Mouse (Mus musculus): ENCODE results near the gene Serp2.
A peak's percentile ranks its signal among the peaks of the same experiment; 100 is the strongest.

Serp2 gene

DNA sequence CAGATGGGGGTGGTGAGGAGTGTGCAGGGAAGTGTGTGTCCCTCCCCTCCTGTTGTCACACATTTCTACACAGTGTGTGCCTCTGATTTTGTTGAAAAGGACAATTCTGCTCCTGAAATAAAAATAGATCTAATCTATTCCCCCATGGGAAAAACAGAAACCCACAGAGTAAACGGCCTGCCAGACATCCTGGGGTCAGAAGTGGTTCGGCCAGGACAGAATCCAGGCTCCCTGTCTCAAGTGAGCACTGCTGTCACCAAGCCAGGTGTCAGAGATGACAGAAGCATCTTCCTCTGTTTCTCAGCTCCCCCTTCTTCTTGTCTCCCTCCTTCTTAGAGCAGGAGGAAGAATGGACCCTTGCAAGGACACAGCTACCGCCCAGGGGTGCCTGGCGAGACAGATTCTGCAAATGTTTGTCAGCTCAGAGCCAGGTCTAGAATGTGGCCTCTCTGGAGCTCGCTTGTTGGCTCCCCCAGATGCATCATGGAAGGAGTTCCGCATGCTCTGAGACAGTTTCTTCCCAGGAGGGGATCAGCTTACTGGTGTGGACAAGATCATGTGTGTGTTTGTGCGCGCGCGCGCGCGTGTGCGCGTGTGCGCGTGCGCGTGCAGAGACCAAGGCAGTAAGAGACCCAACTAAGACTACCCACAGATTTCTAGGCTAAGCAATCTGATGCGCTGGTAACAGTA lies 29.5 kb downstream of the Serp2 start:
- no peak for DNase-seq (ENCODE audit: low spot score in 2 of 2)

DNA sequence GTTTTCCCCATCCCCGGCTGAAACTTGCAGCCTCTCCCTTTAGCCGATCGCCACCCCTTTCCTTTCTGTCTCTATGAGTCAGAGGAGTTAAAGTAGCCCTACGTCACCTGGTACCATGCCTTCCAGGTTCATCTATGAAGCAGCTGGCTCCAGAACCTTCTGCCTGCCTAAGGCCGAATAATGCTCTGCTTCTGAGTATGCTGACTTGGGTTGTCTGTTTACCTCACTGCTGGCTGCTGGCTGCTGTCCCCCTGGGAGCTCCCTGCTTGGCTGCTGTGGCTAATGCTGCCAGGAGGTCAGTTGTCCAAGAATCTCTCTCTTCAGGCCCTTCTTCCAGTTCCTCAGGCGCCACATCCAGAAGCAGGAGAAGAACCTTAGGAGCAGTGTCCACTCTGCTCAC lies 30.2 kb downstream of the Serp2 start:
- DNase-seq (ENCODE audit: low spot score in 2 of 2) = no peak

DNA sequence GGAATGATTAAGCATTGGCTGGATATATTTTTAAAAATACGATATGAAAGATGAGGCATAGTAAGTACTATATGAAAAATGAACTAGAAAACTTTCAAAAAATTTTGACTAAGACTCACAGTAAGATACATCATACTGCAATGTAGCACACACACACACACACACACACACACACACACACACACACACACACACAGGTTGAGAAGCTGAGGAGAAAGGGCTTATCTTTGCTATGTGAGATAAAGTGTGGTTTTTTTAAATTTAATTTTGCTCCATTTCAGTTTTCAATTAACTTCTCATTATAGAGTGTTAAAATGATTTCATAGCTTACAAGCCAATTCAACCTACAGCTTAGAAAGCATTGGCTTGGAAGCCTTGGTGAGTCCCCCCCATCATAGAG lies 33.3 kb downstream of the Serp2 start:
- no peak for DNase-seq (ENCODE audit: low spot score in 2 of 2)

DNA sequence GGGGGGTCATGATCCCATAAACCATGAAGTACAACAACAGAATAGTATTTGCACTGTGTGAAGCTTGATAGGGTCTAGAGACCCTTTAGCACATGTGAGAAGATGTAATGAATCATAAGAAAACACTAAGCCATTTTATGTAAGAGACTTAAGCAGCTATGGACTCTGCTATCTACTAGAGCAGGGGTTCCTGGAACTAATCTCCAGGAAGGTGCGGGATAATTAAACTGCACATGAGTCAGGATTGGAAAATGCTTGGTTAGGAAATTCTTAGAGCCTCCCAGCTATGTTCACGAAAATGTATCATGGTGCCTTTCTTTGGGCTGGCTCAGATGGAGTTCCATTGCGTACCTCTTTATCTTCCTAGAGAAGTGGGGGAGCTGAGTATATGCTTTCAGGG lies 35.4 kb downstream of the Serp2 start:
- DNase-seq (ENCODE audit: low spot score in 2 of 2) = no peak

DNA sequence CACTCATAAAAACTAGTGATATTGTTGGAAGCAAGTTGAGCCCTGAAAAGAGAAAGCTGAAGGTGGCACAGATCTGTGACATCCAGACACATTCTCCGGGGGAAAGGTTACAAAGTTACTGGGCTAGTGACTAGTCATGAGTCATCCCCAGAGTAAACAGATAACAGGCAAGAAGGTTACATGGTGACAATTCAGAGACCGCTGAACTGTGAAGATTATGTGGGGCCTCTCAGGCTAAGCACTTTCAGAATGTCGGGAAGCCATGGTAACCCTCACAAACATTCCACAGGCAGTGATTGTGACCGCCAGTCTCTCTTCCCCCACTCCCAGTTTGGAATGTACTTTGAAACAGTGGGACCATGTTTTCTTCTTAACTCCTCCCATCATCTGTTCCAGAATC lies 36.1 kb downstream of the Serp2 start:
- no peak for DNase-seq (ENCODE audit: low spot score in 2 of 2)

DNA sequence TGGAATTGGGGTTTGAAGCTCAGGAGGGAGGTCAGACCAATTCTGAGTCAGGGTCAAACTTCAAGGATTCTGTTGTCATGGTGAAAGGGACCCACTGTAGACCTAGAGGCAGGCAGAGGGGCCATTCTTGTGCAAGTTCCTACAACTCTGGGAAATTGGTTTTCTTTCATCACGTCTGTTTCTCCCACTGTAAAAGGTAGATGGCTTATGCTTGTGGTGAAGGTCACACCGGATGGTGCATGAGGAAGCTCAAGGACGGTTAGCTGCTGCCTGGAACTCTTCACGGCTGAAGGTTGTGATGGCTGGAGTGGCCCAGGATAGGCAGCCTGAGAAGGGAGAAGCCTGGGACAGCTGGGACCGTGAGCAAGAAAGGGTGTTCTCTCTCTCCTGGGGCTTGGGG lies 38.5 kb downstream of the Serp2 start:
- no peak for DNase-seq (ENCODE audit: low spot score in 2 of 2)

DNA sequence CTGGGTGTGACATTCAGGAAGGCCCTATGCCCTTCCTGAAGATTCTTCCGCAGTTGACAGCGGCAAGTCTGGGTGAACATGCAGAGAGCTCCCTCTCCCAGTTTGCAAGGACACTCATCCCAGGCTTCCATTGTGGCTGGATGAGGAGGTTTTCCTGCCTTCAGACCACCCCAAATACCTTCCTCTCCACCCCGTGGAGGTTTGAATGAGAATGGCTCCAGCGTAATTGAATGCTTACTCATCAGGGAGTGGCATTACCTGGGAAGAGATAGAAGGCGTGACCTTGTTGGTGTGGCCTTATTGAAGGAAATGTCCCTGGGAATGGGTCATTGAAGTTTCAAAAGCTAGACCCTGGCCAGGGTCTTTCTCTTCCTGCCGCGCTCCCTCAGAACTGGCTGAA lies 41.1 kb downstream of the Serp2 start:
- no peak for DNase-seq (ENCODE audit: low spot score in 2 of 2)

DNA sequence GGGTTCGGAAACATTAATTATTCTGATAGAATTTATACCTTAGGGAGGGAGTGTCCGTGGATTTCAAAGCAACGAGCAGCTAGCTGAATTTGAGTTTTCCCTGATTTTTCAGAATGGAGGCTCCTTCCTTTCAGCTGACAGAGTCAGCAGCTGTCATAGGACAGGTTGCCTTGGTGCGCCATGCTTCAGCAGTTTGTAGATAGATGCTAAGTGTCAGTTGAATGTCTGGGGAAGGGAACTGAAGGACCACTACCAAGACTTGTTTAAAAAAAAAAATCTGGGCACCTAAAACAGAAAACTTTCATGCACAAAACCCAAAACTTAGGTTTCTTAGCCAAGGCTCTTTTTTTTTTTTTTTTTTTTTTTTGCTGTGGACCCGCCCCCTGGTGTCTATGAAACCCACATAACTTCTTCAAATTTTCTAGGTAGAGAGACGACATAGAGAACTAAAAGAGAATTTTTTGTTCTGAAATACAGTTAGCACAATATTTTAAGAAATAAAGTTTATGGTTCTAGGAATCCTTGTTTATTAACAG lies 42.6 kb downstream of the Serp2 start:
- DNase-seq (ENCODE audit: low spot score in 2 of 2) = no peak

DNA sequence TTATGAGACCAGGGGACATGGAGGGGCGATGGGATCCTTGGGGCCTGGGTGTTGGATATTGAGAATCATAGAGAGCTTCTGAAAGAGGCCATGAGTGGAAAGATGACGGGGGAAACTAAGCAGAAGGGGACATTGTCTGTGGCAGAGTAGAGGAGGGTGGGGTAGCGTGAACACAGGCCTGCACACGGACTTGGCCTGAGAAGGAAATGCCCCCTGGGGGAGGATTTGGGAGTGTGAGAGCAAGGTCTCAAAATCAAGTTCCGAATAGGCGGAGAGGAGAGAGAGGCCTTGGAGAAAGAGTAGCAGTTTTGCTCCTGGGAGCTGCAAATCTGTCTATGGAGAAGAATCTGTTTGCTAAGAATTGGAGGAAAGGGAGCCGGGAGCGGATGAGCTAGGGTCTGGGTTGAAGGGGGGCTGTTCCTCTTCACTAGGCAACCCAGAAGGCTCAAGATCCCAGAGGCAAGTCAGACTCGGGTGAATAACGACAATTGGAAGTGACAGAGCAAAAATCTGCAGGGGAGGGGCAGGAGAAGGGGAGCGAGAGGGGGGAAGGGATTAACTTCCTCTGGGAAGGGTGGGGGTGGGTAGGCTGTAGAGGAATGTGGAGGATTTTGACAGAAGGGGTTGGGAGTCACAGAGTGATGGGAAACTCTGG lies 43.2 kb downstream of the Serp2 start:
- no peak for DNase-seq (ENCODE audit: low spot score in 2 of 2)

DNA sequence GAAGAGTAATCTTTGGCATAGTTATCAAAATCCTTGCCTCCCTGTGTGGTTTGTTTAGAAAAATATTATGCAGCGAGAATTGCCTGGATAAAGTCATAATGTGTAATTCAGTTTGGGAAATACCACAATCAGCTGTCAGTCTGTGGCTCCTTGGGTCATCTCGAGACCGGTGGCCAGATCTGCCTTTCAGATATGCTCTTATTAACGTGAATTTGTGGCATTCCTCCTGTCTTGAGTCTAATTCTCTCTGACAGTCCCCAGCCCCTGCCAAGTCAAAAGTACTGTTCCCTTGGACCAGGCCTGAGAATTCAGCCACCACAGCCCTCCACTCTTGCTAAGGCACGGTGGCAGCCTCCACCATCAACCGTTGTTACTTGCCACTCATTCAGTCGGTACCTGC lies 44.7 kb downstream of the Serp2 start:
- no peak for DNase-seq (ENCODE audit: low spot score in 2 of 2)

DNA sequence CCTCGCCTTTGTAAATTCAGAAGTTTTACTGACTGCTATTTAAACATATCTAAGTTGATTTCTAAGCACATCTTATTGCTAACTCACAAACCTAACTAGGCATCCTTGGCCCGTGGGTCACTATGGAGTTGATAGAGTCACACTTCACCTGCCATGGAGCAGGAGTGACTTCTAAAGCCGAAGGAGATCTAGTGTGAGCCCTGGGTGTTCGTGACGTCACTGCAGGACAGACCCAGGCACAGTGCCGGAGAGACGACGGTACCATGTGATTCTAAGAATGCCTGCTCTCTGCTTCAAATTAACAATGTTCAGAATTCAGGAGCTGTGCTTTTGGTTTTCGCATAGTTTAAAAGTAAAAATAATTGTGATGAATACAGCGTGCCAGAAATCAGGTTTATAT lies 48.0 kb downstream of the Serp2 start:
- DNase-seq (ENCODE audit: low spot score in 2 of 2) = no peak

DNA sequence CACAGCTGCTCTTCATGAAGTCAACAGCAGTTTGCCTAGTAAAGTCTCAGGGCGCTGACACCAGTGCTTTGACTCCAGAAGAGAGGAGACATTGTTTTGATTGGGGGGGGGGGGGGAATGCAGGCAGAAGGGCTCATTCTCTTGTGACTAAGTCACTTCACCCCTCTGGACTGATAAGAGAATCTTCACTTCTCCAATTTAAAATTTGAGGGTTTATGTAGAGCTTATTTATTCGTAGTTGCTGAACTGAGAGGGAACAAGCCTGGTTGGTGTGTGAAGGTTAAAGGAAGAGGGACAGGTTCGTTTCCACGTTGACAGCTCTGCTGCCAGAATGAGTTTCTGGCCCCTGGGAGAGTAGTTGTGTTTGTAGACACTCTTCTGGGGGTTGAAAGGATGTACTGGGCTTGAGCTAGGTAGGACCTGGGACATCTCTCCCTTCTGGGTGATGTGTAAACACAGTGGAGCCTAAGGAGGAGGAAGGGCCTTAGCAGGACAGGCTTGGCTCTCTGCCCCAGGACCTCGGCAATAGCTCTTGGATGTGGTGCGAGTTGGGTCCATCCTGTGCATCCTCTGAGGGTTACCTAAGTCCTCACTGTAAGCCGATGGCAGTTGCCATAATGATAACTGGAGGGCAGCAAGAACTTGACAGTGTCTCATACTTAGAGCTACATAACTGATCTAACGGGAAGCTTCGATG lies 48.7 kb downstream of the Serp2 start:
- no peak for DNase-seq (ENCODE audit: low spot score in 2 of 2)

DNA sequence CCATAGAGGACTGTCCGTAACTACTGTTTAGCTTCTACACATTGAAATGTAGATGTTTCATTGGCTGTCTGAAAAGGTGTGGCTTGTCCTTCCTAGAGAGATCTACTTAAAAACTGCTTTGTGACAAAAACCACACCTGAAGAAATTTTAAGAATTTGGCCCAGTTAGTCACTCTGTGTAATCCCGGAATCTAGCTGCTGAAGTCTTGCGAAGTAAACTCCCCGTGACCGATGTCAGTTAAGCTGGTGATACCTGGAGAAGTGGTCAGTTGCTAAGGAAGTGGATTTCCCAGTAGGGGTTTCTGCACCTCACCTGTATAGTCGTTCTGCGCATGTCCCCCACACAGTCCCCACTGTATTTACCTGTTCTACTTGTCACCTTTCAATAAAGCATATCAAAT lies 49.3 kb downstream of the Serp2 start:
- no peak for DNase-seq (ENCODE audit: low spot score in 2 of 2)

DNA sequence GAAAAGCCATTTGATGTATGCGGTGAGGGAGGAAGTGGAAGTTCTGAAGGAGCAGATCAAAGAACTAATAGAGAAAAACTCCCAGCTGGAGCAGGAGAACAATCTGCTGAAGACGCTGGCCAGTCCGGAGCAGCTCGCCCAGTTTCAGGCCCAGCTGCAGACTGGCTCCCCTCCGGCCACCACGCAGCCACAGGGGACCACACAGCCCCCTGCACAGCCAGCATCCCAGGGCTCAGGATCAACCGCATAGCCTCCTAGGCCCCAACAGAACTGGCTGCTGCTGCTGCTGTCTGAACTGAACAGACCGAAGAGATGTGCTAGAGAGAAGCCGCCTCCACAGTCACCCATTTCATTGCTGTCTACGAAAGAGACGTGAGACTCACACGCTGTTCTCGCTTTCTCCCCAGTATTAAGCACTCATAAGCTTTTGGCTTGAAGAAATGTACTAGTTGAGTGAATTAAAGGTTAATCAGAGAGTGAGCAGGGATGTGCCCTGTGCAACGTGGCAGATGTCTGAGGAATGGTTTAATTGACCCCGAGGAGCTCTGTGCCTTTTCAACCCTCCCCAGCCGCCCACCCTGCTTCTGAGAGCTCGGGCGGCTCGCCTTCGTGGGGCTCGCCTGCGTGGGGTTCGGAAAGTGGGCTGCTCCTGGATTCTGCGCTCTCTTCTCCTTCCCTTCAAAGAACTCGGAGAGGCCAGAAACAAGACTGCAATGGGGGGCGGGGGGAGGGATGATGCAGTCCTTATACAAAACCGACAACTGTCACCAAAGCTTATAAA lies 50.1 kb downstream of the Serp2 start:
- DNase-seq (ENCODE audit: low spot score in 2 of 2) = no peak

DNA sequence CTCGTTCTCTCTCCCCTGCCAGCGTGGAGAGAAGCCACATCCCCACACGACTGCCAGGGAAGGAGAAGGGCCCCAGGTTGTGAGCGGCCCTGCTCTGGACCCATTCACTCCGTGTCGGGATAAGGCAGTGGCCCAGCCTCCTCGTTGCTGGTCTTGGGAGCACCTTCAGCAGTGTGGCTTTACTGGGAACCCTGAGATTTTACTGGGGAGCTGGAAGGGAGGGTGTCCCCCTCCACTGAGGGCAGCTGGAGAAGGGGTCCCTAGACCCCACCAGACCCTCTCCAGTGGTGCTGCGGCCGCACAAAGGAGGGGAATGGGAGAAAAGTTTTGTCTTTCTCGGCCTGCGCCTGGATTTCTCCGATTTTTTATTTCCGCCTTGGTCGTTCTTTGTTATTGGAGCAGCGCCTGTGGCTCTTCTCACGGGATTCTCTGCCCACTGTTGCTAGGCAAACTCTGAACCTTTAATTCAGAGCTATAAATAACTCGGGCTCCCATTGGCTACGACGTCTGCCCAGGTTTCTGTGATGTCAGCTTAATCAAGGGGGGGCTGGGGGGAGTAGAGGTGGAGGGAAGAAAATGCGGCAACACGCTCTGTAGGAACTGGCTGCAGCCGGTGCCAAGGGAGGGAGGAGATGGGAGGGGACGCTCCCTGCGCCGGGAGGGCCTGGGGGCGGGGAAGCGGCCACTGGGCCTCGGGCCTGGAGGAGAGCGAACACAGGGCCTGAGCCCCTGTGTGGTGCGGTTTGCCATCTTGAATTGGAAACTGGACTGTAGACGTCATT lies 51.1 kb downstream of the Serp2 start:
- peak; percentile 73 to 86 for DNase-seq (ENCODE audit: low spot score in 2 of 2)

DNA sequence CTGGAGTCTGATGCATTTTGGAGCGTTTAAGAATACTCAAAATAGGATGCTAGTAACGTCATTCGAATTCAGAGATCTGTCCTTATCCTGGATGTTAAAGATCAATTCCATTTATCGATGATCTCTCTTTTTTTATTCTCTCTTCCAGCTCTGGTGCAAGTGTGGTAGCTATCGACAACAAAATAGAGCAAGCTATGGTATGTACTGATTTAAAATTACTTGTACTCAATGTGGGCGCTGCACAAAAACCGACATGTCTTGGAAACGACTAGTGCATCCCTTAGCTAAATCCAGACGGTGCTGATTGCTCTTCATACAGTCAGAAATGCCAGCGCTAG lies 51.6 kb downstream of the Serp2 start:
- no peak for DNase-seq (ENCODE audit: low spot score in 2 of 2)

DNA sequence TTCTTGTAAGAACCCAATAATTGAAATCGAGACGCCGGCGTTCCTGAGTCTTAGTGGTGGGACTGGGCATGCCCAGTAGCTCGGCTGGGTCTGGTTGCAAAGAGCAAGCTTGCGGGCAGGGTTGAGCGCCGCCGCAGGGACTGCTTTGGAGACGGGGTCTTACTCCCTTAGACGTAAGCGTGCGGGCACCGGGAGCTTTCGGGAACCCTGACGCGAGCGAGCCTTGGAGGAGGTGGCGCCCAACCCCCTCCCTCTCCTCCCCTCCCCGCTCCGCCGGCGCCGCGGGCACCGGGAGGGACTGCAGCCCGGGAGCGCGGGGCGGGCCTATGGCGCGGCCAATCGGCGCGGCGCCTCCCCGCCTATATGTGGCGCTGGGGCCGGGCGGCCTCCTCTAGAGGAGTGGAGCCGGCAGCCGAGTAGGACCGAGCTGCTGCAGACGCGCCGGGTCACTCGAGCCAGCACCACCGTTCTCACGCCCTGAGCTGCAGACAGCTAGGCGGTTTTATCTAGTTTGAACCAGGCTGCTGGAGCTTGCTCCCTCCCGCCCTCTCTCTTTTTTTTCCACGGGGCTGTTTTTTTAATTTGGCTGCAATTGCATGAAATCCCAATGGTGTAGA lies 52.5 kb downstream of the Serp2 start:
- peak; percentile 86 to 95 for DNase-seq (ENCODE audit: low spot score in 2 of 2)

DNA sequence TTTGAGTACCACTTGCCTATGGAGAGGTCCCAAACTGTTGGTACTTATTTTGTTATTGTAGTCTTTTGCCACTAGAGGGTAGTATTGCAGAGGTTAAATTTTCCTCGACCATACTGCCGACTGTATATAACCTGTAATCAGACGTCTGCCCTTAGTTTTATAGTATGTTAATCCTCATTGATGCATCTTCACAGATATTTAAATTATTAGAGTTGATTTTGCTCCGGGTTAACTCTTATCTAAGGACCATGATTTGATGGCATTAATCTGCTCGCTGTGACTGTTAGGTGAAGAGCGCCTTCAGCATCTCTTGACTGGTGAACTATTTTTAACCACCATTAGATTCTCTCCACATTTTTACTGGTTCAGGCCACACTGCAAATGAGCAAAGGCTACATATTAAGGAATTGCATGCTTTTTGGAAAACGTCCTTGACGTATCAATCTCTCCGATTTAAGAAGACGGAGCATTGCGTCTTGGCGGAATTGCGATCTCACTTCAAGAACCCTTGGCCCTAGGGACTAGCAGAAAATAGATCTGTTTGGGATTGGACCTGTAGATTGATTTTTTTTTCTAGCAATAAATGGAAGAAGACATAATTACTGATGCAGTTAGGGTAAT lies 53.3 kb downstream of the Serp2 start:
- no peak for DNase-seq (ENCODE audit: low spot score in 2 of 2)

DNA sequence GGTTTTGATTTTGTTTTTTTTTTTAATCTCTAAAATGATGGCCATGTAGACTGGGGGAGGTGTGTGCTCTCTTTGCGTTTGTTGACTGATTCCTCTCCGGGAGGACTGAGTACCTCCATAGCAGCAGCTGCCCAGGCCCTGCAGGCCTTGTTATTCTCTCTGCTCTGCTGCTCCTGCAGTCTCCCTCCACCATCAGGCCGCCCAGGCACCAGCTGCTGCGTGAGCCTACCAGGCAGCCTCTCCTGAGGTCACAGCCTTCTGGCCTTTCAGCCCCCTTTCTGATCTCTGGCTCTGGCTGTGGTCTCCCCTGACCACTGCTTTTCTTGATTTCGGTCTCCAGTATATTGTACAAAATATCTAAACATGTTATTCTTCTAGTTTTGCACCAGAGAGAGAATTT lies 56.7 kb downstream of the Serp2 start:
- DNase-seq (ENCODE audit: low spot score in 2 of 2) = no peak

DNA sequence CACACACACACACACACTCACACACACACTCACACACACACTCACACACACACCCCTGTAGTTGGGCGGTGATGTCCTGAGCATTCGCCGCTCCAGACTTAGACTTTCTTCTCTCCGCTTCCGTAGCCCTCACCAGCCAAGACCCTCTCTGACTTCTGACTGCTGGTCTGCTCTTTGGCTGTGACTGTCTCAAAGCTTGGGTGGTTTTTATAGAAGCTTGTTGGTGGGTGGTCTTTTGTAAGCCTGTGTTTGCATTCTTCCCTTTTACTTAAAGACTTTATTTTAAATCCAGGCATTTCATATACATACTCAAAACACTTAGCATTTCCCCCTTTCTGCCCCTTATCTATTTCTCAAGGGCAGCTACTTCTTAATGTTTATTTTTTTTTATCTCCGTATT lies 57.2 kb downstream of the Serp2 start:
- DNase-seq (ENCODE audit: low spot score in 2 of 2) = no peak

DNA sequence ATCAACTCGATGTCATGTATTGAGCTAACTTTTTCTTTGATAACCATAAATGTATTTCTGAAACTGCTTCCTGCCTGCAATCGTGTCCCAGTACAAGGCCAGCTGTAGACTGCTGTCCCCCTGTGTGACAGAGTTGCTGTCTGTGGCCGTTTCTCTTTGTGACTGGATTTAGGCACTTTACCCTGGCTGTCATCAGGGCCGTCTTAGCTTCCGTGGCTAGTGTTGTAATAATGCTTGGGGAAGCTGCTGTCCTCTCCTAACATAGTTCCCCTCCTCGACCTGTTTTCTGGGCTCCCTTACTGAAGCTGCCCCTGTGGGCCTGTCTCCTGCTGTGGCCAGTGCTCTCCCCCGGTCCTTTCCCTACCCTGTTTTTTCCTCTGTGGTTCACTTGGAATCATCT lies 58.5 kb downstream of the Serp2 start:
- no peak for DNase-seq (ENCODE audit: low spot score in 2 of 2)
